Mouse (Mus musculus) midbrain, postnatal 0 days (tissue): Measurements from ENCODE around the gene Podxl2. TPM values are rescaled to one million over a fixed set of nuclear protein-coding genes. Genes with fewer than 3 reads are reported as not detected.

Experiments used
- ATAC-seq: fragments of 200-750 bp; cut with Nextera tagmentation; 2 replicates; pipeline ENCODE4 v1.8.0; 2017; ENCODE audit warnings: moderate number of reproducible peaks, mild to moderate bottlenecking, moderate TSS enrichment, moderate library complexity; ENCODE audit not compliant: low FRiP score
- DNase-seq: peaks from one replicate; pipeline ENCODE4 v3.0.0-alpha.2; 2015; ENCODE audit warnings: low spot score
- H3K27ac ChIP-seq: fragments of 300-500 bp; sonication (generic); 2 replicates; pipeline ENCODE4 v1.5.1; 2014; ENCODE audit warnings: low read depth, mild to moderate bottlenecking, low read length, mixed read lengths
- H3K27me3 ChIP-seq: fragments of 300-500 bp; sonication (generic); 2 replicates; pipeline ENCODE4 v1.6.1; 2014; ENCODE audit warnings: low read length, control low read depth, mixed read lengths; ENCODE audit not compliant: insufficient read depth
- H3K36me3 ChIP-seq: fragments of 300-500 bp; sonication (generic); 2 replicates; pipeline ENCODE4 v1.6.1; 2014; ENCODE audit warnings: low read length, control low read depth, mixed read lengths; ENCODE audit not compliant: insufficient read depth
- H3K4me1 ChIP-seq: fragments of 300-500 bp; sonication (generic); 2 replicates; pipeline ENCODE4 v1.6.1; 2014; ENCODE audit warnings: mild to moderate bottlenecking, control low read depth, antibody characterized with exemption, low read length, mixed read lengths; ENCODE audit not compliant: insufficient read depth
- H3K4me2 ChIP-seq: fragments of 300-500 bp; sonication (generic); 2 replicates; pipeline ENCODE4 v1.6.1; 2014; ENCODE audit warnings: low read depth, mild to moderate bottlenecking, low read length, mixed read lengths; ENCODE audit not compliant: poor library complexity, severe bottlenecking
- H3K4me3 ChIP-seq: fragments of 300-500 bp; sonication (generic); 2 replicates; pipeline ENCODE4 v1.5.1; 2014; ENCODE audit warnings: low read depth, mild to moderate bottlenecking, low read length, moderate library complexity
- H3K9ac ChIP-seq: fragments of 300-500 bp; sonication (generic); replicated peaks from 2 replicates; pipeline ENCODE4 v1.6.1; 2014; ENCODE audit warnings: mild to moderate bottlenecking, low read length, moderate library complexity, mixed read lengths; ENCODE audit not compliant: poor library complexity, severe bottlenecking
- H3K9me3 ChIP-seq: fragments of 300-500 bp; sonication (generic); 2 replicates; pipeline ENCODE4 v1.6.1; 2016; ENCODE audit warnings: low read length, control low read depth
- CTCF ChIP-seq: IDR thresholded peaks from 2 replicates; pipeline ENCODE4 v1.5.1; 2016; ENCODE audit warnings: antibody characterized with exemption, mild to moderate bottlenecking
- WGBS: fragments of 180-500 bp; shearing (Covaris S2); extraction: QIAGEN DNeasy Blood & Tissue Kit; methylation state at CpG from one replicate; pipeline ENCODE4 v1.1.7; 2014; 5-methylcytosine and 5-hydroxymethylcytosine counted together
- polyA plus RNA-seq: library from polyadenylated mRNA; unstranded; fragments of >200 nt; fragmentation: Nextera tagmentation; extraction: Ambion mirVana; gene quantifications from 2 replicates; pipeline ENCODE4 v1.2.1, GENCODE M21; 2015
- total RNA-seq: library from RNA; depleted of rRNA; stranded (reverse); fragments of >200 nt; gene quantifications from 2 replicates; pipeline ENCODE4 v1.2.3, GENCODE M21; 2014

The Podxl2 gene
- total and polyA plus RNA-seq, 2 experiments from 2014 or later, result 776 to 883 TPM

DNA sequence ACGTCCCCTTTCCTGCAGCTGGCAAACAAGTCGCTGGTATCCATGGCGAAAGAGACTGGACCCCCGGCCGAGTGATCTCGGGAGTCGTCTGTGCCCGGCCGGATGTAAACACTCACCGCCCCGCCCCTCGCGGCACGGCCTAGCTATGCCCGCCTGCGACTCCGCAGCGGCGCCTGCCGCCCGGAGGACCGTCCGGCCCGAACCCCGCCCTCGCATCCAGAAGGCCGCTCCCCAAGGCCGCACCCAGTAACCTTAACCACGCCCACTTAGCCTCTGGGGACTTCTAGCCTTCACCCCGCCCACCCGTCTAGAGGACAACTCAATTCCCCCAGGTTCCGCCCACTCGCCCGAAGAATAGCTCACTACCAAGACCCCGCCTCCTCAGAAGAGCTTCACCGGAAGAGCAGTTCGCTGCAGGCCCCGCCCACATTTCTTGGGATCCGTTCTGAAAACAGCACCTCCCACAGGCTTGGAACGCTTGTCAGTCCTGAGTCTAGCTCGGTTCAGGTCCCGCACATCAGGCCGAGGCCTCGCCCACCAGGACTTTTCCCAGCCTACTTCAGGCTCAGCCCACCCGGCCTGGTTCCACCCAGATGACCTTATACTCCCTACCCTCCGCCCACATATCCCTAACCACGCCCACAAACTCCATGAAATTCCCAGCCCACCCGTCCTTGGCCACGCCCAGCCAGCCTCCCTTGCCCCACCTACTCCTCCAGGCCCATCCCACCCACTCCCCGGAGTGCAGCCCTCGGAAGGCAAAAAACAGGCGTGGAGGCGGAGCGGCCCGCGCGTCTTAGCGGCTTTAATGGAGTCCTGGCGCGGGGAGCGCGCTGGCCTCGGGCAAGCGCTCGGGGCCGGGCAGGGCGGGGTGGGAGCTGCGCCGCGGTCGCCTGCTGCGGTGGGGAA is 32.8 kb downstream of the Podxl2 start, which contains the start of gene Abtb1:
Gene Abtb1, minus strand, starts transcription at position 204 of the 909 bp plus-strand sequence.
- Histone ChIP-seq H3K4me1 (peaks cover 7% of the 10 kb centered on the region), H3K4me3 (peak within 1 kb of the TSS; percentile 73), H3K36me3 (peaks cover 51% of the 10 kb centered on the region), H3K4me2 (peak within 1 kb of the TSS; percentile 89), H3K9ac (peak within 1 kb of the TSS; percentile 82), H3K27me3 (no peaks in the 10 kb centered on the region), H3K9me3 (no peaks in the 10 kb centered on the region), H3K27ac (peak within 1 kb of the TSS; percentile 82)
- WGBS, result under 1% methylated on average over 67 of the region's 72 CpGs
- ATAC-seq, result peak; percentile 93
- DNase-seq, result peak; percentile 99
- peak; percentile 66 for TF ChIP-seq CTCF

- no peak for TF ChIP-seq CTCF
- DNase-seq, result no peak
- H3K36me3 ChIP-seq, result peaks cover 50% of the 10 kb centered on the region
- peak overlapping the region; percentile 73 for H3K4me3 ChIP-seq
- no peaks in the 10 kb centered on the region for H3K27me3 ChIP-seq
- H3K9me3 ChIP-seq, result no peaks in the 10 kb centered on the region
- peaks cover 7% of the 10 kb centered on the region for H3K4me1 ChIP-seq
- no peak; the same call in 1 of the 2 replicates for ATAC-seq
- 2% methylated on average over 22 of the region's 22 CpGs for WGBS
- H3K27ac ChIP-seq, result peak overlapping the region; percentile 75
- peak overlapping the region; percentile 82 for H3K9ac ChIP-seq
- H3K4me2 ChIP-seq, result peak overlapping the region; percentile 89
Measured at GRCm38 (mm10) chr6:88841514-88841780, 33.4 kb downstream of the Podxl2 start.

DNA sequence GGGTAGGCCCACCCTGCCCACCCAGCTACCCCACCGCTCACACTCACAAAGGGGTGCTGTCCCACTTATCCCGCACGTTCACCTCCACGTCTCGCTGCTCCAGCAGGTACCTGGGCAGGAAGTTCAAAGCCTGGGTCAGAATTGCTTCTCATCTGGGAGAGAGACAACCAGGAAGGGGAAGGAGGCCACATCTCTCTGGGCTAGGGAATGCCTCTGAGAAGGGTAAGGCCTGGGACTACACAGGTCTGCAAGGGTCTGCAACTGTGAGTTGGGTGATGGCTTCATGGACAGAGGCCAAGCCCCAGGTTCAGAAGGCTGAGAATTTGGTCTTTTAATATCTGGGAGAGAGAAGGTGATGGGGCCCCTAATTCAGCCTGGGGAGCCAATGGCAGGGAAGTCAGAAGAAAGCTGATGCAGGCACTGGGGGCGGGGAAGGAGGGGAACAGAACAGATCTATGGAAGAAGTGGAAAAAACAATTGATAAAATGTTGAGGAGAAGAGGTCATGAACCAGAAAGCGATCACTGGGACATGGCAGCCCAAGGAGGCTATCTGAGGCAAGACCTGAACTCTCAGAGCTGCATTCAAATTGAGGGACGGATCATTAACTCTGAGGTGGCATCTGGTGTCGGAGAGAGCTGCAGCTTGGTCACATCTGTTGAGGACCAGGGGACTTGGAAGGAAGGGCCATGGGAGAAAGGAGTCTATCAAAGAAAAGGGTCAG is 33.9 kb downstream of the Podxl2 start:
- ATAC-seq (no peak), DNase-seq (no peak)
- TF ChIP-seq CTCF, result no peak
- Histone ChIP-seq H3K4me1 (peaks cover 7% of the 10 kb centered on the region), H3K27me3 (no peaks in the 10 kb centered on the region), H3K36me3 (peaks cover 51% of the 10 kb centered on the region), H3K9ac (peak overlapping the region; percentile 82), H3K9me3 (no peaks in the 10 kb centered on the region), H3K27ac (peak overlapping the region; percentile 75), H3K4me3 (peak overlapping the region; percentile 73), H3K4me2 (peak overlapping the region; percentile 89)
- 51% methylated on average over 9 of the region's 9 CpGs for WGBS

- 70% methylated on average over 3 of the region's 3 CpGs for WGBS
- peaks cover 49% of the 10 kb centered on the region for H3K36me3 ChIP-seq
- H3K9ac ChIP-seq, result 0 out of 2 replicates have a peak overlapping the region, but pooled peaks have one; percentile 82
- no peaks in the 10 kb centered on the region for H3K27me3 ChIP-seq
- H3K4me3 ChIP-seq, result no peak overlapping the region
- ATAC-seq, result no peak
- no peaks in the 10 kb centered on the region for H3K9me3 ChIP-seq
- no peak overlapping the region for H3K27ac ChIP-seq
- peak overlapping the region; percentile 89; the same call in 1 of the 2 replicates for H3K4me2 ChIP-seq
- no peak for DNase-seq
- peaks cover 7% of the 10 kb centered on the region for H3K4me1 ChIP-seq
- no peak for TF ChIP-seq CTCF
Measured at GRCm38 (mm10) chr6:88840211-88840610, 34.6 kb downstream of the Podxl2 start.

- H3K36me3 ChIP-seq, result peaks cover 41% of the 10 kb centered on the region
- H3K4me1 ChIP-seq, result peaks cover 7% of the 10 kb centered on the region
- no peak overlapping the region for H3K27ac ChIP-seq
- ATAC-seq (no peak), DNase-seq (no peak)
- H3K4me3 ChIP-seq, result no peak overlapping the region
- no peak overlapping the region for H3K4me2 ChIP-seq
- TF ChIP-seq CTCF, result no peak
- no peaks in the 10 kb centered on the region for H3K9me3 ChIP-seq
- H3K9ac ChIP-seq, result no peak overlapping the region
- H3K27me3 ChIP-seq, result no peaks in the 10 kb centered on the region
- WGBS, result 85% methylated on average over 26 of the region's 26 CpGs
Measured at GRCm38 (mm10) chr6:88839135-88839970, 35.5 kb downstream of the Podxl2 start.
